Mouse (Mus musculus): ENCODE data around the gene Unkl.

GRCm38 (mm10) chr17:25243131-25243780, 55.1 kb downstream of the Unkl start:
- TF ChIP-seq FLI1 (IDR thresholded peaks at IDR 0.05; ENCODE audit: low read length) (no peak), GATA1 (IDR thresholded peaks at IDR 0.05; ENCODE audit: borderline replicate concordance, low read length) (no peak)
